ENCODE assay signal across 26 mouse cellular contexts in genomic region chr14:27818986-27819385, GRCm38 (mm10).
"Had no signal": no experiment of that assay in that cellular context is flagged by ENCODE, and none has a peak within 500 bp of the region (broad histone marks: within the 10 kb centered on the region; RNA-seq: fewer than 3 reads in every experiment).

No protein-coding gene starts in this region.

- H3K27ac ChIP-seq: gastrocnemius, adult 2 months; heart, adult 2 months; heart, embryonic 13.5 days; heart, embryonic 15.5 days; hindbrain, embryonic 10.5 days; hindbrain, embryonic 12.5 days; hindbrain, embryonic 14.5 days; limb, embryonic 10.5 days; limb, embryonic 12.5 days; liver, embryonic 13.5 days; liver, embryonic 15.5 days had no signal

- DNase-seq: gastrocnemius, adult 2 months; gastrocnemius, postnatal 10 days; gastrocnemius, postnatal 25 days; heart, adult 2 months; heart, postnatal 4 days; kidney, adult 18-20 months; kidney, adult 8-10 months; kidney, postnatal 10 days; kidney, postnatal 25 days; kidney, postnatal 4 days; liver; liver, embryonic 13.5 days had no signal

- H3K4me2 ChIP-seq: heart, embryonic 11.5 days; heart, embryonic 13.5 days; heart, embryonic 15.5 days; hindbrain, embryonic 12.5 days; hindbrain, embryonic 14.5 days; limb, embryonic 12.5 days; liver, embryonic 11.5 days; liver, embryonic 13.5 days; liver, embryonic 15.5 days had no signal

- H3K36me3 ChIP-seq: heart, embryonic 13.5 days; heart, embryonic 15.5 days; hindbrain, embryonic 10.5 days; hindbrain, embryonic 12.5 days; limb, embryonic 10.5 days; limb, embryonic 12.5 days; liver, embryonic 13.5 days; liver, embryonic 15.5 days had no signal

- H3K9me3 ChIP-seq: heart, embryonic 13.5 days; heart, embryonic 15.5 days; hindbrain, embryonic 10.5 days; hindbrain, embryonic 12.5 days; limb, embryonic 10.5 days; limb, embryonic 12.5 days; liver, embryonic 13.5 days; liver, embryonic 15.5 days had no signal

- H3K4me3 ChIP-seq: gastrocnemius, adult 2 months; heart, adult 2 months; heart, embryonic 13.5 days; heart, embryonic 15.5 days; hindbrain, embryonic 10.5 days; hindbrain, embryonic 12.5 days; limb, embryonic 10.5 days; limb, embryonic 12.5 days; liver, embryonic 13.5 days; liver, embryonic 15.5 days had no signal

- H3K27me3 ChIP-seq: heart, embryonic 13.5 days; heart, embryonic 15.5 days; hindbrain, embryonic 12.5 days; limb, embryonic 12.5 days; liver, embryonic 13.5 days; liver, embryonic 15.5 days had no signal

- H3K9ac ChIP-seq: heart, embryonic 13.5 days; heart, embryonic 15.5 days; hindbrain, embryonic 12.5 days; hindbrain, embryonic 14.5 days; limb, embryonic 12.5 days; liver, embryonic 13.5 days; liver, embryonic 15.5 days had no signal

- H3K4me1 ChIP-seq: hindbrain, embryonic 10.5 days; hindbrain, embryonic 12.5 days; liver, embryonic 13.5 days; liver, embryonic 15.5 days had no signal

- ATAC-seq: forebrain, embryonic 16.5 days; hindbrain, embryonic 16.5 days; inflammation-experienced regulatory T-cells, adult 6 months; intestine, postnatal 0 days had no signal
